Mouse (Mus musculus) liver (tissue): Measurements from ENCODE around the gene Slc26a8.

Source experiments
- DNase-seq: peaks from one replicate; pipeline ENCODE4 v3.0.0-alpha.2; 2020; ENCODE audit warnings: mixed read lengths

The Slc26a8 gene

DNA sequence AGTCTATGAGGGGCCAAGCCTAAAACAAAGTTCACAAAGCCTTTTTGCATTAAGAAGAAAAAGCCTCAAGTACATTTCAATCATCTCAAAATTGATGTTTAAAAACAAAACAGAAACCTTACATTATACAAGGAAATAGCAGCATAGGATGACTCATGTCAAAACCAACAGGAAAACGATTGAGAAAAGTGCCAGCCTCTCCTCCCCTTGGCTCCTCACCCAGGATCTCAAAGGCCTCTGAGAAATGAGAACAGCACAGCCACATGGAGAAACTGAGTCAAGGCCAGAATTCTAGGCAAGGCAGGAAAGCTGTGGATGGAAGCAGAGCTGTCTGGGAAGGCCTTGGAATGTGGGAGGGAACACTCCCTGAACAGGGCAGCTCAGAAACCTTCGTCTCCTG is 101.4 kb downstream of the Slc26a8 start:
- DNase-seq: no peak
